Mouse (Mus musculus): Measurements from ENCODE around the gene Atp6v0d1. TPM values are rescaled to one million over a fixed set of nuclear protein-coding genes. Genes with fewer than 3 reads are reported as not detected.
A peak's percentile ranks its signal among the peaks of the same experiment; 100 is the strongest.
"Not testable (repeated sequence)": the region's sequence is repeated elsewhere in the genome, so short reads cannot be mapped to it uniquely, and the experiment has no call there.

Atp6v0d1 gene
- total RNA-seq, 2 experiments from 2014 or later, result 280 to 300 TPM

DNA sequence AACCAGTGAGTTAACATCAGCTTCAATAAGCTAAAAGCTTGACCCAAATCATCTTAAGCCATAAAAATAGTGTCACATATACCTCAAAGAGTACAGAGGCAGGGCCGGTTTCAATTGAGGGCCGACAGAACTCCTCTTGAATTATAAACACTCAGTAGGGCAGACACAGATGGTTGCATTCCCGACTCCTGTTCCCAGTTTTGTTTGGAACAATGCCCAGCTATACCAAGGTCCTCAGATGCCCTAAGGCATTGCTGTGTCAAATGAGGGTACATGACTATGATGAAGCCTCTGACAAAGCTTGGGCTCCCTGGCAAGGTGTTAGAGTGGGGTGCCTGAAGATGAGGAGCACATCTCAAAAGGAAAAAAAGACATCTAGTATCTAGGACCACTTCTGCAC is 9.7 kb upstream of the Atp6v0d1 start:
- DNase-seq (ENCODE audit: low spot score in 2 of 2), result no peak

DNA sequence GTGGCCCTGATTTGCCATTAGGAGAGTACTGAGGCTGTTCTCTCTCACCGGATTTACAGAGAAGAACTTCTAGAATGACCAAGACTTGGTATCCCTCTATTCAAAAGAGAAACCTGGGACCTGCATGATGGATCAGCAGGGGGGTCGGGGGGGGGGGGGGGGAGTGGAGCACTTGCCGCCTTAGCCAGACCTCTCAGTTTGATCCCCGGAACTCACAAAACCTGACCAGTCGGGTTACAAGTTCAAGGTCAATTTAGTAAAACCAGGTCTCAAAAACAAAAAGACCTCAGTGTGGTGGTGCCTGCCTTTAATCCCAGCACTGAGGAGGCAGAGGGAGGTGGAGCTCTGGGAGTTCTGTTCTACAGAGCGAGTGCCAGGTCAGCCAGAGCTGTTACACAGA is 8.9 kb upstream of the Atp6v0d1 start:
- no peak for DNase-seq (ENCODE audit: low spot score in 2 of 2)

DNA sequence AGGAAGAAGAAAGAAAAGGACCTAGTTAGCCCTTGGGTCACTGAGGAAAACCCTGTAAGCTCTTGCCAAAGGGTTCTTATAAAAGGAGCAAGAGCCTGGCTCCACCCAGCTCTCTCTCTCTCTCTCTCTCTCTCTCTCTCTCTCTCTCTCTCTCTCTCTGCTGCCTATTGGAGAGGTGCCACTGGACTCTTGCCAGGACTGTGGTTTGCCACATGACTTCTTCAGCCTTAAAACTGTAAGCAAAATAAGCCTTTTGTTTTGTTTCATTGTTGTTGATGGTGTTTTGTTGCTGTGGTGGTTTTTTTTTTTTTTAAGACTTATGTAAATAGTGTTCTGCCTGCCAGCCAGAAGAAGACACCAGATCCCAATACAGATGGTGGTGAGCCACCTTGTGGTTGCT is 7.6 kb upstream of the Atp6v0d1 start:
- DNase-seq (ENCODE audit: low spot score in 2 of 2), result no peak

DNA sequence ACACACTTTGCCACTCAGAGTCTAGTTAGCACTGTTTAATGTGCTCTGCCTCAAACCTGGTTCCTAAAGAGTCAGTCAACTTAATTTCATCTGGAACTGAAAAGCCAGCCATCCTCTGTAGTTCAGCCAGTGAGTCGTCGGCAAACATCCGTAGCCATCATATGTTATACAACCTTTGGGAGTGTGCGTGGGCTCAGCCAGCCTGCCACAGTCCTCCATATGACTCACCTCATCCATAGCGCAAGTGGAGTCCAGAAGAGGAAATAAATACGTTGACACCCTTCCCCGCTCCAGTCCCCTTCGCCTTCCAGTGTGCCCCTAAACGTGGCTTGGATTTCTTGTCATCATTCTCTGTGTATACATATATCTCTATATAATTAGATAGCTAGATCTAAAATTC is 6.0 kb upstream of the Atp6v0d1 start:
- DNase-seq (ENCODE audit: low spot score in 2 of 2), result peak in 1 of 2 experiments; percentile 31

DNA sequence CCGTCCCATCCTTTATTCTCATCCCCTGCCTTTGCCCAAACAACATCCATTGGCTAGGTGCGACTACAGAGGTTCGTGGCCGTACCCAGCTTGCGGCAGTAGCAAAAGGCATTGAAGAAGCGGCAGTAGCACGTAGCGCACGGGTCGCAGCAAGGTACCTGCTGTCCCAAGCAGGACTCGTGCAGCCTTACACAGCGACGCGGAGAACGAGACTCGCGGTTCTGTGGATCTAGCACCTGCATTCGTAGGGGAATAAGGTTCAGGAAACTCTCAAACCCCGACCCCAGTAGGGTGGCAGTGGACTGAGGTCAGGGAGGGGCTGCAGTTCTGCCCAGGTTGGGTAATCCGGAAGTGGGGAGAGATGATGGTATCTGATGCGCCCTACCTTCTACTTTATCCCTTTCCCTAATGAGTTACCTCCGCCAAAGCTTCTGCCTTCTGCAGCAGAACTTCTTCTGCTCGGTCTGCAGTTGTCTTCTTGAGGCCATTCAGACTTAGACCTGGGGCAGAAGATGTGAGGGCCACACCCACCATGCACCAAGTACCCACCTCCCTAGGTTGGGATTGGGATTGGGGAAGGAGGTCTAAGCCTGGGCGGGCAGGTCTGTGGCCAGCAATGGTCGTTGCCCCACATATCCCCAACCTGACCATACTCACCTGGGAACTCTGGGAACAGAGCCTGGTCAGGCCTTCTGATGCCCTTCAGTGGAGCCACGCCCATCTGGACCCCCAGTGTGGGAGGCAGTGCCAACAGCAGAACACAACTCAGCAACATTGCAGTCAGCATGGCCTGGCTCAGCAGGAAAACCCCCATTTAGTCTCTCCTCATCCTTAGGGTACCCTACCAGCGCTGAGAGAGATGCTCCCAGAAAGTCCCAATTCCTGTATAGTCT is 1.1 kb upstream of the Atp6v0d1 start:
- DNase-seq (ENCODE audit: low spot score in 2 of 2), result no peak

- DNase-seq (ENCODE audit: low spot score in 2 of 2), result peak in 1 of 2 experiments; percentile 17
These were observed 406 bp downstream of the Atp6v0d1 start for GRCm38 (mm10) chr8:105565401-105565881.

GRCm38 (mm10) chr8:105564573-105565229 is 1.1 kb downstream of the Atp6v0d1 start:
- DNase-seq (ENCODE audit: low spot score in 2 of 2), result not testable (repeated sequence)

DNA sequence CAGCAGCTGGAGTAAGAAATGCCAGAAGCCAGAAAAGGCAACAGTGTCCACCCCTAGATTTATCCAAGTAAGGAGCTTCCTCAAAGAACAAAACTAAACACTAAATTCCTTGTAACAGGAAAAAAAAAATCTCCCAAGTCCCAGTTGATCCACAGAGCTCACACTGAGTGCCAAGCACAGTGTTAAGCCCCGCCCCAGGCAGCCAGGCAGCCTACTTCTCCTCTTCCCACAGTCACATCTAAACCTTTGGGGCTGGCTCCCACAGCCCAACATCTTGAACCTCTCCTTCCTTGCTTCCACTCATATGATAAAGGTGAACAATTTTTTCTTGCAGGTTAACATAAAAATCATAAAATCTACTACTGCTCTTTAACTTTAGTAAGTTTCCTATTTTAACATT is 2.0 kb downstream of the Atp6v0d1 start:
- no peak for DNase-seq (ENCODE audit: low spot score in 2 of 2)

- no peak for DNase-seq (ENCODE audit: low spot score in 2 of 2)
These were observed 3.0 kb downstream of the Atp6v0d1 start for GRCm38 (mm10) chr8:105562863-105563262.

DNA sequence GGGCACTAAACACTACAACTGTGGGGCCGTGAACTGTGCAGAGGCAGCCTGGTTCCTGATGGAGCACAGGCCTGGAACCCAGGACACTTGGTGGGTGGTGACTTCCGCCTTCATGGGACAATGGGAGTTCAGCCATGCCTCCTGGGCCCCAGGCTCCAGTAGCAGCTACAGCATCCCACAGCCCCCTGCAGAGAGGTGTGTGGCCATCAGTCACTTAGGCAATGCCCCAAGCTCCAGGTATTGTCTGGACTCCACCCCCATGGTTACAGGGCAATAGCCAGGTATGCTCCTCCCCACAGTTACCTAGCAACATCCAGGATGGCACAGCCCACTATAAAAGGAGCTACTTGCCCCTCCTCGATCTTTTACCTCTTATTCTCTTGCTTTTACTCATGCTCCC is 10.6 kb downstream of the Atp6v0d1 start:
- DNase-seq (ENCODE audit: low spot score in 2 of 2), result no peak

GRCm38 (mm10) chr8:105554087-105554486 is 11.8 kb downstream of the Atp6v0d1 start:
- peak in 1 of 2 experiments; percentile 77 for DNase-seq (ENCODE audit: low spot score in 2 of 2)

GRCm38 (mm10) chr8:105552824-105553223 is 13.0 kb downstream of the Atp6v0d1 start:
- DNase-seq (ENCODE audit: low spot score in 2 of 2), result no peak

DNA sequence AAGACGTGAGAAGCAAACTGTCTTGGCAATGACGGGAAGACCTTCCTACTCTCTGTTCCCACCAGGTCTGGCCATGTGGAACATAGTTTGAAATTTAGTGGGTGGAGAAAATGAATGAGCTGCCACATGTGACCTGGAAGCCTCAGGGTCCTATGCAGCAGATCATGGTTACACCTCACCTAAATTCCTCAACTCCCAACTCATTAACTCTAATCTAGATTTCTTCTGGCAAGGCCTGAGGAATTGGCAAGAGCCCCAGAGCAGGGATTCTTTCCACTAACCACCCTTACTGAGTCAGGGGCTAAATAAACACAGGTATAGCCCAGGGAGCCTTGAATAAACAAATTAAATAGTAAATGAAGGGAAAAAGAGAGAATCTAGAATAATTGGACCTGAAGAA is 13.8 kb downstream of the Atp6v0d1 start:
- no peak for DNase-seq (ENCODE audit: low spot score in 2 of 2)

- DNase-seq (ENCODE audit: low spot score in 2 of 2), result no peak
These were observed 15.8 kb downstream of the Atp6v0d1 start for GRCm38 (mm10) chr8:105550083-105550482.

DNA sequence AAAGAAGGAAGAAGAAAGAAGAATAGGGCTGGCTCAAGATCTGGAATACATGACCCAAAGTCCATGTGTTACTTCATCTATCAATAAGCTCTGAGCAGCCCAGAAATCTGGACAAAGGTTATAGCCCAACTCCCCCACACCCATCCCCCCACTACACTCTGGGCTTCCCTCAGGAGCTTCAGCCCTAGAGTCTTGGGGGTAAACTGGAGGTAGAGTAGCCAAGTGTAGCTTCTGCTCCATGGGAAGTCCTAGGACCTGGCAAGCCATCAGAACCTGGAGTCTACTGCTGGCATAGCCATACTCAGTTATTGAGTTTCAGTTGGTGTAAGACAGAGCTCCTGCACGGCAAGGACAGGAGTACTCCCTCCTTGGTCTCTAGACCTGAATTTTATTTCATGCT is 16.3 kb downstream of the Atp6v0d1 start:
- no peak for DNase-seq (ENCODE audit: low spot score in 2 of 2)

GRCm38 (mm10) chr8:105546384-105547350 is 19.2 kb downstream of the Atp6v0d1 start:
- no peak for DNase-seq (ENCODE audit: low spot score in 2 of 2)

DNA sequence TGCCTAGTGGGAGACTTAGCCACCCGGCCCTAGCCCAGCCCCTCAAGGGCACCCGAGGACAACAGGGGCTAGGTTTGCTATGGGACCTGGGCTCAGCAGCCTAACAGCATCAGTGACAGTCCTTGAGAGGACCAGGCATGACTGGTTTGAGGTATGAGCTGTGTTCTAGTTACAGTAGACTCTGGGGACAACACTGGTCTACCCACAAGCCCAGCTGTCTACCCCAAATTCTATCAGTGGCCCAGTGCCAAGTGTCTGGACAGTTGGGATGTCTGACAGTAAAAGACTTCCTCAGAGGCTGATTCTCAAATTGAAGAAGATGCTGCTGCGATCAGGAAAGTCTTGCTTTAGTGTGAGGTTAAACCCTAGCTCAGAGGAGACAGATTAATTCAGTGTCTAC is 20.6 kb downstream of the Atp6v0d1 start:
- peak in 1 of 2 experiments; percentile 30 for DNase-seq (ENCODE audit: low spot score in 2 of 2)

DNA sequence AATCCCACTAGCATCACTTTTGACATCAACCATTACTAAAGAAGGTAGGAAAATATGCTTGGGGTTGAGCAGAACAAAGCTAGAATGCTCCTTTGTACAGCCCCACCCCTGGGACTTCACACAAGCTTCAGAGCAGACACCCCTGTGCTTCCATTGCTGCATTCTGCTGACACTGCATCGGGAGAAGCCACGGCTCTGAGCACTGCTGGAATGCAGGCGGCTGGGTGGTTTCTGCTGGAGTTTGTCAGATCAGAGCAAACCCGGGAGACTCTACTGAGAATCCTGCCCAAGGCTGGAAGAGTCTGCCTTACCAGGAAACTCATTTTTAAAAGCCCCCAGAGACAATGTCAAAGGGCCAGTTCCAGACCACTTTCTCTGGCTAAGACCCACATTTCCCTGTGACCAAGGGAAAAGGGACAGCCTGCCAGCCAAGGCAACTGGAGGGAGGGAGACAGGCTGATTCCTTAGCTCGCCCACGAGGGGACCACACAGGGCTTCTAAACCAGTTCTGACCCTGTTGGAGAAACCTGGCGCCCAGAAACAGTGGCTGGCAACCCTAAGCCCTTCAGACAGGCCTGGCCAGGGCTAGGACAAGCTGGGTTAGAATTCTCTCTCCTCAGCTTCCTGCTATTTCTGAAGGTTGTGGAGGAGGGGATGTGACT is 21.2 kb downstream of the Atp6v0d1 start:
- DNase-seq (ENCODE audit: low spot score in 2 of 2), result no peak

DNA sequence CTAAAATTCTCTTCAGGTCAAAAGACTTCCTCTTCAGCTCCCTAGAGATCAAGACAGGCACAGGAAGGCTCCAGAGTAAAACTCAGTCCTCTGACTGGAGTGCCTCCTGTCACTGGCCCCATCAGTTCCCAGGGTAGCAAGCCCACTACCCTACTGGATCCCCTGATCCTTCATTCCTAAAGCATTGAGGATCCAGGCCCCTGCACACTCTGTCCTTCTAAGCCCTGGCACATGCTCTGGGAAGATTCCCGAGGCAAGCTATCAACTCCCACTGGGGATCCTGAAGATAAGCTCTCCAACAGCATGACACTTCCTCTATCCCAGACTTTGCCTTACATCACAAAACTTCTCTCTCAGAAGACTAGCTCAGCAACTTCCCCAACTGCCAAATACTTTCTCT is 22.1 kb downstream of the Atp6v0d1 start:
- DNase-seq (ENCODE audit: low spot score in 2 of 2), result no peak

DNA sequence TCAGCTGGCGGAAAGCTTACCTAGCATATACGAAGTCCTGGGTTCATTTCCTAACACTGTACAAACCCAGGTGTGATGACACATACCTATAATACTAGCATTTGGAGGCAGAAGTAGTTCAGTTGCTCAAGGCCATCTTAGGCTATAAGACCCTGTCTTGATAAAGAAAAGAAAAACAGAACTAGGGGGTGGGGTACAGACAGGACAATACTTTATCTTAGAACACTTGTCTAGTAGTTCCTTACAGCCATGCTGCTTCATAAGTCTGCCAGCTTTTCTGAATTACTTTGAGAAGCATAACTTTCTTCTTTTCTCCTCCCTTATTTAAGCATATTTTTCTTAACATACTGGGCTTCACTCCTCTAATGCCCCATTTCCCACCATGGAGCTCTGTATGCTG is 23.0 kb downstream of the Atp6v0d1 start:
- DNase-seq (ENCODE audit: low spot score in 2 of 2), result no peak
